Mouse (Mus musculus): ENCODE data around the gene Wdr89. TPM values are rescaled to one million over a fixed set of nuclear protein-coding genes. Genes with fewer than 3 reads are reported as not detected.
"Not testable (repeated sequence)": the region's sequence is repeated elsewhere in the genome, so short reads cannot be mapped to it uniquely, and the experiment has no call there.

Wdr89 gene
- 9.8 and 10.7 TPM in 2 replicates for polyA plus RNA-seq (2016; fragmentation: Nextera tagmentation; extraction: Ambion mirVana)

- Histone ChIP-seq H3K36me3 (peaks cover 8% of the 10 kb centered on the region; the same call in 1 of the 2 replicates), H3K27ac (peak within 1 kb of the TSS; percentile 90), H3K9me3 (replicated peaks) (no peaks in the 10 kb centered on the region), H3K9ac (peak within 1 kb of the TSS; percentile 79), H3K4me2 (peak within 1 kb of the TSS; percentile 96), H3K4me1 (peaks cover 42% of the 10 kb centered on the region), H3K27me3 (replicated peaks) (no peaks in the 10 kb centered on the region), H3K4me3 (peak within 1 kb of the TSS; percentile 77)
- peak; percentile 97 for ATAC-seq
- 1% methylated on average over 54 of the region's 55 CpGs for WGBS (ENCODE audit: insufficient replicate concordance)
These were observed at the start of gene Wdr89 for GRCm38 (mm10) chr12:75669258-75670106. Wdr89 (minus strand) TSS chr12:75669537.

- no peak for ATAC-seq
- 75% methylated on average over 9 of the region's 9 CpGs for WGBS (ENCODE audit: insufficient replicate concordance)
- H3K36me3 ChIP-seq: peaks cover 22% of the 10 kb centered on the region
These were observed 44.3 kb upstream of the Wdr89 start for GRCm38 (mm10) chr12:75713596-75713995.

GRCm38 (mm10) chr12:75712905-75713304, 43.6 kb upstream of the Wdr89 start:
- peaks cover 22% of the 10 kb centered on the region for H3K36me3 ChIP-seq
- H3K27ac ChIP-seq; H3K4me1 ChIP-seq; H3K4me2 ChIP-seq; ATAC-seq; H3K27me3 ChIP-seq (replicated peaks); H3K9ac ChIP-seq; H3K9me3 ChIP-seq (replicated peaks); H3K4me3 ChIP-seq: not testable (repeated sequence)
- WGBS (ENCODE audit: insufficient replicate concordance): 66% methylated on average over 7 of the region's 7 CpGs

More at GRCm38 (mm10) chr12:75713596-75713995, 44.3 kb upstream of the Wdr89 start:
- no peaks in the 10 kb centered on the region for H3K9me3 ChIP-seq (replicated peaks)
- no peak overlapping the region for H3K4me3 ChIP-seq
- no peaks in the 10 kb centered on the region for H3K27me3 ChIP-seq (replicated peaks)
- no peak overlapping the region for H3K27ac ChIP-seq
- H3K9ac ChIP-seq: no peak overlapping the region
- H3K4me2 ChIP-seq: no peak overlapping the region
- H3K4me1 ChIP-seq: peaks cover 6% of the 10 kb centered on the region

- Histone ChIP-seq H3K9me3 (replicated peaks) (no peaks in the 10 kb centered on the region), H3K4me2 (no peak overlapping the region), H3K27ac (no peak overlapping the region), H3K27me3 (replicated peaks) (no peaks in the 10 kb centered on the region), H3K36me3 (peaks cover 13% of the 10 kb centered on the region), H3K4me1 (peaks cover 6% of the 10 kb centered on the region), H3K4me3 (no peak overlapping the region), H3K9ac (no peak overlapping the region)
- WGBS (ENCODE audit: insufficient replicate concordance): 84% methylated on average over 9 of the region's 9 CpGs
- ATAC-seq: no peak
These were observed 41.4 kb upstream of the Wdr89 start for GRCm38 (mm10) chr12:75710596-75711376.

GRCm38 (mm10) chr12:75709506-75709905, 40.2 kb upstream of the Wdr89 start:
- 71% methylated on average over 2 of the region's 2 CpGs for WGBS (ENCODE audit: insufficient replicate concordance)

GRCm38 (mm10) chr12:75706670-75707069, 37.3 kb upstream of the Wdr89 start:
- no peaks in the 10 kb centered on the region for H3K36me3 ChIP-seq
- no peaks in the 10 kb centered on the region for H3K9me3 ChIP-seq (replicated peaks)
- H3K27ac ChIP-seq: no peak overlapping the region
- ATAC-seq: no peak
- no peak overlapping the region for H3K4me3 ChIP-seq
- no peaks in the 10 kb centered on the region for H3K27me3 ChIP-seq (replicated peaks)
- no peak overlapping the region for H3K9ac ChIP-seq
- no peak overlapping the region for H3K4me2 ChIP-seq
- peaks cover 13% of the 10 kb centered on the region for H3K4me1 ChIP-seq
- 71% methylated on average over 7 of the region's 7 CpGs for WGBS (ENCODE audit: insufficient replicate concordance)

More at GRCm38 (mm10) chr12:75709506-75709905, 40.2 kb upstream of the Wdr89 start:
- Histone ChIP-seq H3K4me2 (no peak overlapping the region), H3K27me3 (replicated peaks) (no peaks in the 10 kb centered on the region), H3K9ac (no peak overlapping the region), H3K4me1 (peaks cover 6% of the 10 kb centered on the region), H3K9me3 (replicated peaks) (no peaks in the 10 kb centered on the region), H3K27ac (no peak overlapping the region), H3K4me3 (no peak overlapping the region), H3K36me3 (peaks cover 8% of the 10 kb centered on the region)
- no peak for ATAC-seq

- no peaks in the 10 kb centered on the region for H3K36me3 ChIP-seq
- H3K4me1 ChIP-seq: peaks cover 16% of the 10 kb centered on the region; the same call in 1 of the 2 replicates
- H3K27ac ChIP-seq: no peak overlapping the region
- WGBS (ENCODE audit: insufficient replicate concordance): 76% methylated on average over 3 of the region's 3 CpGs
- H3K27me3 ChIP-seq (replicated peaks): no peaks in the 10 kb centered on the region
- H3K4me3 ChIP-seq: no peak overlapping the region
- H3K9ac ChIP-seq: no peak overlapping the region
- peaks cover 7% of the 10 kb centered on the region for H3K9me3 ChIP-seq (replicated peaks)
- no peak for ATAC-seq
- no peak overlapping the region for H3K4me2 ChIP-seq
These were observed 33.4 kb upstream of the Wdr89 start for GRCm38 (mm10) chr12:75702739-75703122.

- no peak for ATAC-seq
- H3K4me2 ChIP-seq: peak overlapping the region; percentile 42
- H3K4me1 ChIP-seq: peaks cover 16% of the 10 kb centered on the region; the same call in 1 of the 2 replicates
- no peaks in the 10 kb centered on the region for H3K36me3 ChIP-seq
- WGBS (ENCODE audit: insufficient replicate concordance): 66% methylated on average over 14 of the region's 14 CpGs
- H3K27ac ChIP-seq: no peak overlapping the region
- H3K9ac ChIP-seq: no peak overlapping the region
- no peaks in the 10 kb centered on the region for H3K27me3 ChIP-seq (replicated peaks)
- H3K9me3 ChIP-seq (replicated peaks): peaks cover 7% of the 10 kb centered on the region
- no peak overlapping the region for H3K4me3 ChIP-seq
These were observed 32.9 kb upstream of the Wdr89 start for GRCm38 (mm10) chr12:75702084-75702738.

- H3K4me3 ChIP-seq: no peak overlapping the region
- WGBS (ENCODE audit: insufficient replicate concordance): 42% methylated on average over 21 of the region's 21 CpGs
These were observed 32.1 kb upstream of the Wdr89 start for GRCm38 (mm10) chr12:75701173-75702083.

GRCm38 (mm10) chr12:75698692-75699091, 29.4 kb upstream of the Wdr89 start:
- H3K9me3 ChIP-seq (replicated peaks): peaks cover 7% of the 10 kb centered on the region
- H3K27me3 ChIP-seq (replicated peaks): no peaks in the 10 kb centered on the region
- H3K4me3 ChIP-seq: no peak overlapping the region
- no peak for ATAC-seq
- no peaks in the 10 kb centered on the region for H3K36me3 ChIP-seq
- H3K9ac ChIP-seq: no peak overlapping the region
- H3K27ac ChIP-seq: no peak overlapping the region
- peaks cover 16% of the 10 kb centered on the region; the same call in 1 of the 2 replicates for H3K4me1 ChIP-seq
- no peak overlapping the region for H3K4me2 ChIP-seq
- WGBS (ENCODE audit: insufficient replicate concordance): 67% methylated on average over 3 of the region's 3 CpGs

More at GRCm38 (mm10) chr12:75701173-75702083, 32.1 kb upstream of the Wdr89 start:
- Histone ChIP-seq H3K36me3 (no peaks in the 10 kb centered on the region), H3K9me3 (replicated peaks) (peaks cover 7% of the 10 kb centered on the region), H3K27me3 (replicated peaks) (no peaks in the 10 kb centered on the region), H3K27ac (no peak overlapping the region), H3K4me1 (peaks cover 16% of the 10 kb centered on the region; the same call in 1 of the 2 replicates), H3K4me2 (peak overlapping the region; percentile 42), H3K9ac (no peak overlapping the region; the same call in 1 of the 2 replicates)
- no peak for ATAC-seq

GRCm38 (mm10) chr12:75695845-75696244, 26.5 kb upstream of the Wdr89 start:
- ATAC-seq; H3K9me3 ChIP-seq (replicated peaks); H3K27ac ChIP-seq; H3K27me3 ChIP-seq (replicated peaks); H3K36me3 ChIP-seq; H3K9ac ChIP-seq; H3K4me3 ChIP-seq; H3K4me1 ChIP-seq; H3K4me2 ChIP-seq: not testable (repeated sequence)
- WGBS (ENCODE audit: insufficient replicate concordance): 77% methylated on average over 1 of the region's 1 CpGs
